Mouse (Mus musculus) heart, adult 2 months (tissue): Measurements from ENCODE around the gene Atp6v1e1.

Experiments used
- CTCF ChIP-seq: fragments of 200-600 bp; IDR thresholded peaks from 2 replicates; pipeline ENCODE4 v1.8.1; 2022; ENCODE audit warnings: antibody characterized with exemption, mild to moderate bottlenecking, moderate library complexity
- EP300 ChIP-seq: fragments of 200-500 bp; IDR thresholded peaks from 2 replicates; pipeline ENCODE4 v1.6.1; 2011; ENCODE audit warnings: low read depth, low read length, control low read depth; ENCODE audit not compliant: insufficient read depth

- no peak for TF ChIP-seq CTCF
- TF ChIP-seq EP300, result no peak
Measured at GRCm38 (mm10) chr6:120832097-120832496, 9.5 kb upstream of the Atp6v1e1 start.
